Mouse (Mus musculus): ENCODE results near the gene Casp6. TPM values are rescaled to one million over a fixed set of nuclear protein-coding genes. Genes with fewer than 3 reads are reported as not detected.

Casp6 gene
- total RNA-seq (2023): 1 to 10 TPM; 7.9 to 9.4 TPM

GRCm38 (mm10) chr3:129901271-129901809 is at the start of gene Casp6:
Gene Casp6 (plus strand): TSS chr3:129901425.

GRCm38 (mm10) chr3:129878405-129879021 is 22.7 kb upstream of the Casp6 start, which contains the start of gene Pla2g12a:
Gene Pla2g12a (plus strand): TSS chr3:129878606.

Other genes with a start within 250 kb of the Casp6 start
- 1 to 10 TPM in 1 of 2 experiments, under 1 TPM in 1; 0.42 to 1.9 TPM for gene Egf, start 146.1 kb upstream of the Casp6 start, total RNA-seq (2023)
- gene Lrit3, start 97.4 kb upstream of the Casp6 start, total RNA-seq (2023): not detected
- under 1 TPM; 0.24 TPM for gene Rrh, start 78.8 kb upstream of the Casp6 start, total RNA-seq (2023)
- 10 to 100 TPM; 21.5 to 29.9 TPM for gene Gar1, start 70.0 kb upstream of the Casp6 start, total RNA-seq (2023)
- gene Cfi, start 65.5 kb upstream of the Casp6 start, total RNA-seq (2023): not detected
- 1 to 10 TPM; 6.4 to 7.6 TPM for gene Pla2g12a, start 22.8 kb upstream of the Casp6 start, total RNA-seq (2023)
- 10 to 100 TPM; 25.1 to 36.2 TPM for gene Mcub, start 68.8 kb downstream of the Casp6 start, total RNA-seq (2023)
- 10 to 100 TPM; 81.6 to 81.9 TPM for gene Sec24b, start 160.1 kb downstream of the Casp6 start, total RNA-seq (2023)
- gene Col25a1, start 230.1 kb downstream of the Casp6 start, total RNA-seq (2023): not detected